Mouse (Mus musculus): ENCODE measurements at regions not wholly inside any gene's neighbourhood (a gene's known extent, or its start where the extent isn't known, plus 50 kb on each side); places are given as distances from the start of the nearest gene placed in this dataset.
A peak's percentile ranks its signal among the peaks of the same experiment; 100 is the strongest.
"Not testable (repeated sequence)": the region's sequence is repeated elsewhere in the genome, so short reads cannot be mapped to it uniquely, and the experiment has no call there.

GRCm38 (mm10) chr8:8969112-8969950 lies 279.0 kb upstream of the Arglu1 start:
- ATAC-seq (ENCODE audit: low FRiP score): no peak
- 89% methylated on average over 21 of the region's 21 CpGs for WGBS
- Histone ChIP-seq H3K4me1 (replicated peaks) (no peaks in the 10 kb centered on the region), H3K9me3 (no peaks in the 10 kb centered on the region), H3K4me2 (no peak overlapping the region), H3K36me3 (no peaks in the 10 kb centered on the region), H3K27me3 (no peaks in the 10 kb centered on the region), H3K9ac (no peak overlapping the region), H3K27ac (no peak overlapping the region), H3K4me3 (no peak overlapping the region)

- Histone ChIP-seq H3K27ac (no peak overlapping the region), H3K9me3 (no peaks in the 10 kb centered on the region), H3K9ac (no peak overlapping the region), H3K27me3 (no peaks in the 10 kb centered on the region), H3K4me3 (no peak overlapping the region), H3K36me3 (no peaks in the 10 kb centered on the region), H3K4me1 (replicated peaks) (no peaks in the 10 kb centered on the region), H3K4me2 (no peak overlapping the region)
- ATAC-seq (ENCODE audit: low FRiP score): no peak
- WGBS: 53% methylated on average over 1 of the region's 1 CpGs
Observed at GRCm38 (mm10) chr8:8966658-8967048, 276.3 kb upstream of the Arglu1 start.

GRCm38 (mm10) chr8:8965983-8966657 lies 275.8 kb upstream of the Arglu1 start:
- no peaks in the 10 kb centered on the region for H3K4me1 ChIP-seq (replicated peaks)
- no peaks in the 10 kb centered on the region for H3K36me3 ChIP-seq
- no peaks in the 10 kb centered on the region for H3K27me3 ChIP-seq
- no peak for ATAC-seq (ENCODE audit: low FRiP score)
- H3K4me2 ChIP-seq: no peak overlapping the region
- no peaks in the 10 kb centered on the region for H3K9me3 ChIP-seq
- H3K9ac ChIP-seq: no peak overlapping the region
- 8% methylated on average over 10 of the region's 10 CpGs for whole genome bisulfite sequencing
- H3K27ac ChIP-seq: no peak overlapping the region
- H3K4me3 ChIP-seq: no peak overlapping the region

- Histone ChIP-seq H3K9me3 (no peaks in the 10 kb centered on the region), H3K36me3 (no peaks in the 10 kb centered on the region), H3K4me1 (replicated peaks) (no peaks in the 10 kb centered on the region), H3K27ac (no peak overlapping the region), H3K4me2 (no peak overlapping the region), H3K27me3 (no peaks in the 10 kb centered on the region), H3K4me3 (no peak overlapping the region), H3K9ac (no peak overlapping the region)
- 86% methylated on average over 3 of the region's 3 CpGs for WGBS
- ATAC-seq (ENCODE audit: low FRiP score): no peak
Observed at GRCm38 (mm10) chr8:8960221-8960620, 269.9 kb upstream of the Arglu1 start.

- 63% methylated on average over 1 of the region's 1 CpGs for WGBS
- no peaks in the 10 kb centered on the region for H3K9me3 ChIP-seq
- H3K4me2 ChIP-seq: no peak overlapping the region
- H3K4me3 ChIP-seq: no peak overlapping the region
- no peak overlapping the region for H3K27ac ChIP-seq
- H3K9ac ChIP-seq: no peak overlapping the region
- no peaks in the 10 kb centered on the region for H3K4me1 ChIP-seq (replicated peaks)
- no peaks in the 10 kb centered on the region for H3K36me3 ChIP-seq
- no peaks in the 10 kb centered on the region for H3K27me3 ChIP-seq
- ATAC-seq (ENCODE audit: low FRiP score): no peak
Observed at GRCm38 (mm10) chr8:8959787-8960093, 269.4 kb upstream of the Arglu1 start.

GRCm38 (mm10) chr8:8959021-8959786 lies 268.9 kb upstream of the Arglu1 start:
- Histone ChIP-seq H3K4me3 (no peak overlapping the region), H3K36me3 (no peaks in the 10 kb centered on the region), H3K27ac (no peak overlapping the region), H3K9me3 (no peaks in the 10 kb centered on the region; the same call in 1 of the 2 replicates), H3K4me2 (no peak overlapping the region), H3K9ac (no peak overlapping the region), H3K27me3 (no peaks in the 10 kb centered on the region), H3K4me1 (replicated peaks) (no peaks in the 10 kb centered on the region)
- no peak for ATAC-seq (ENCODE audit: low FRiP score)
- WGBS: 79% methylated on average over 8 of the region's 8 CpGs

- 92% methylated on average over 8 of the region's 8 CpGs for WGBS
- H3K9ac ChIP-seq; H3K36me3 ChIP-seq; H3K27me3 ChIP-seq; H3K9me3 ChIP-seq; H3K27ac ChIP-seq; ATAC-seq (ENCODE audit: low FRiP score); H3K4me1 ChIP-seq (replicated peaks); H3K4me2 ChIP-seq; H3K4me3 ChIP-seq: not testable (repeated sequence)
Observed at GRCm38 (mm10) chr8:8958140-8958539, 267.8 kb upstream of the Arglu1 start.

- 2% methylated on average over 4 of the region's 4 CpGs for WGBS
- Histone ChIP-seq H3K27ac (0 out of 2 replicates have a peak overlapping the region, but pooled peaks have one; percentile 0), H3K4me3 (no peak overlapping the region), H3K4me2 (no peak overlapping the region), H3K4me1 (replicated peaks) (peaks cover 14% of the 10 kb centered on the region), H3K36me3 (no peaks in the 10 kb centered on the region), H3K9ac (no peak overlapping the region), H3K27me3 (no peaks in the 10 kb centered on the region), H3K9me3 (no peaks in the 10 kb centered on the region; the same call in 1 of the 2 replicates)
- ATAC-seq (ENCODE audit: low FRiP score): no peak
Observed at GRCm38 (mm10) chr8:8952212-8952611, 261.9 kb upstream of the Arglu1 start.

GRCm38 (mm10) chr8:8951186-8951585 lies 260.9 kb upstream of the Arglu1 start:
- Histone ChIP-seq H3K9me3 (no peaks in the 10 kb centered on the region; the same call in 1 of the 2 replicates), H3K4me2 (no peak overlapping the region), H3K4me1 (replicated peaks) (peaks cover 16% of the 10 kb centered on the region), H3K27me3 (no peaks in the 10 kb centered on the region), H3K9ac (no peak overlapping the region), H3K27ac (no peak overlapping the region), H3K4me3 (no peak overlapping the region), H3K36me3 (no peaks in the 10 kb centered on the region)
- WGBS: 27% methylated on average over 9 of the region's 9 CpGs
- ATAC-seq (ENCODE audit: low FRiP score): no peak

GRCm38 (mm10) chr8:8947516-8948161 lies 257.3 kb upstream of the Arglu1 start:
- peaks cover 16% of the 10 kb centered on the region for H3K4me1 ChIP-seq (replicated peaks)
- peak overlapping the region; percentile 67; the same call in 1 of the 2 replicates for H3K27ac ChIP-seq
- H3K9ac ChIP-seq: 0 out of 2 replicates have a peak overlapping the region, but pooled peaks have one; percentile 11
- H3K27me3 ChIP-seq: no peaks in the 10 kb centered on the region
- ATAC-seq (ENCODE audit: low FRiP score): peak; percentile 65
- no peaks in the 10 kb centered on the region for H3K9me3 ChIP-seq
- 34% methylated on average over 7 of the region's 7 CpGs for WGBS
- no peak overlapping the region for H3K4me2 ChIP-seq
- H3K36me3 ChIP-seq: no peaks in the 10 kb centered on the region
- H3K4me3 ChIP-seq: no peak overlapping the region

- no peaks in the 10 kb centered on the region for H3K27me3 ChIP-seq
- no peak overlapping the region for H3K4me3 ChIP-seq
- H3K36me3 ChIP-seq: no peaks in the 10 kb centered on the region
- no peak overlapping the region for H3K9ac ChIP-seq
- no peak overlapping the region for H3K27ac ChIP-seq
- H3K4me2 ChIP-seq: no peak overlapping the region
- H3K4me1 ChIP-seq (replicated peaks): peaks cover 12% of the 10 kb centered on the region
- ATAC-seq (ENCODE audit: low FRiP score): no peak
- H3K9me3 ChIP-seq: no peaks in the 10 kb centered on the region
- 51% methylated on average over 6 of the region's 6 CpGs for WGBS
Observed at GRCm38 (mm10) chr8:8942991-8943390, 252.7 kb upstream of the Arglu1 start.

- no peak overlapping the region for H3K9ac ChIP-seq
- WGBS: 85% methylated on average over 4 of the region's 4 CpGs
- ATAC-seq (ENCODE audit: low FRiP score): no peak
- no peak overlapping the region for H3K4me3 ChIP-seq
- no peaks in the 10 kb centered on the region for H3K27me3 ChIP-seq
- H3K9me3 ChIP-seq: no peaks in the 10 kb centered on the region
- H3K4me1 ChIP-seq (replicated peaks): peaks cover 3% of the 10 kb centered on the region; the same call in 1 of the 2 replicates
- no peak overlapping the region for H3K4me2 ChIP-seq
- no peak overlapping the region for H3K27ac ChIP-seq
- no peaks in the 10 kb centered on the region for H3K36me3 ChIP-seq
Observed at GRCm38 (mm10) chr8:8940899-8941298, 250.6 kb upstream of the Arglu1 start.
